Mouse (Mus musculus): ENCODE measurements around the gene Ier5l.

- TF ChIP-seq POLR2A (IDR thresholded peaks at IDR 0.05; ENCODE audit: borderline replicate concordance, extremely low read depth, low read depth, low read length) (no peak), CTCF (IDR thresholded peaks at IDR 0.05; ENCODE audit: insufficient read depth, low read length) (no peak)
These were observed 21.2 kb upstream of the Ier5l start for GRCm38 (mm10) chr2:30495000-30495908.
